Comparison of ENCODE assay signal across 40 mouse cellular contexts in genomic region chr4:61784231-61784630, GRCm38 (mm10). TPM values are rescaled to one million over a fixed set of nuclear protein-coding genes. Genes with fewer than 3 reads are reported as not detected.
"Had no signal": no experiment of that assay in that cellular context is flagged by ENCODE, and none has a peak within 500 bp of the region (broad histone marks: within the 10 kb centered on the region; RNA-seq: fewer than 3 reads in every experiment).

No protein-coding gene starts in this region.

RNA-seq across cellular contexts. Expression of gene Mup19, which starts 2.2 kb away (rescaled TPM):
- total RNA-seq: left cerebral cortex, adult 18-20 months; left cerebral cortex, adult 2 months; left cerebral cortex, postnatal 10 days; left cerebral cortex, postnatal 14 days; left cerebral cortex, postnatal 25 days; left cerebral cortex, postnatal 36 days; left cerebral cortex, postnatal 4 days; megakaryocyte progenitor cell, adult 5-6 weeks; megakaryocyte, adult 5-6 weeks; megakaryocyte-erythroid progenitor cell, adult 5-6 weeks; midbrain, postnatal 0 days; monocyte, adult 5-6 weeks had no signal
- polyA plus RNA-seq: limb, embryonic 10.5 days; limb, embryonic 13.5 days; liver, embryonic 11.5 days; liver, embryonic 12.5 days; liver, embryonic 13.5 days; liver, embryonic 14.5 days; liver, embryonic 15.5 days; liver, embryonic 16.5 days; liver, postnatal 0 days; lung, adult 2 months; lung, embryonic 14.5 days; lung, embryonic 15.5 days; lung, embryonic 16.5 days; lung, postnatal 0 days; macrophage; midbrain, embryonic 10.5 days; midbrain, embryonic 11.5 days; midbrain, embryonic 12.5 days; midbrain, embryonic 13.5 days; midbrain, embryonic 14.5 days; midbrain, embryonic 15.5 days; midbrain, embryonic 16.5 days; midbrain, postnatal 0 days; myocyte; neural tube, embryonic 11.5 days had no signal

RNA-seq across cellular contexts. Expression of gene Mup5, which starts 50.8 kb away (rescaled TPM):
- total RNA-seq: left cerebral cortex, adult 18-20 months; left cerebral cortex, postnatal 4 days; megakaryocyte progenitor cell, adult 5-6 weeks; megakaryocyte, adult 5-6 weeks; megakaryocyte-erythroid progenitor cell, adult 5-6 weeks; midbrain, postnatal 0 days; monocyte, adult 5-6 weeks had no signal
- polyA plus RNA-seq: limb, embryonic 10.5 days; limb, embryonic 11.5 days; limb, embryonic 12.5 days; limb, embryonic 13.5 days; limb, embryonic 14.5 days; limb, embryonic 15.5 days; liver, embryonic 11.5 days; liver, embryonic 12.5 days; liver, embryonic 13.5 days; liver, embryonic 14.5 days; liver, embryonic 15.5 days; liver, embryonic 16.5 days; liver, postnatal 0 days; lung, adult 2 months; lung, embryonic 14.5 days; lung, embryonic 15.5 days; lung, embryonic 16.5 days; lung, postnatal 0 days; macrophage; midbrain, embryonic 10.5 days; midbrain, embryonic 11.5 days; midbrain, embryonic 12.5 days; midbrain, embryonic 13.5 days; midbrain, embryonic 14.5 days; midbrain, embryonic 15.5 days; midbrain, embryonic 16.5 days; midbrain, postnatal 0 days; myocyte; neural tube, embryonic 11.5 days had no signal
